Mouse (Mus musculus) neural tube, embryonic 11.5 days (tissue): ENCODE measurements around the gene Mettl11b. TPM values are rescaled to one million over a fixed set of nuclear protein-coding genes. Genes with fewer than 3 reads are reported as not detected.

Experiments used
- ATAC-seq: fragments of 200-750 bp; cut with Nextera tagmentation; 2 replicates; pipeline ENCODE4 v1.8.0; 2017; ENCODE audit warnings: moderate number of reproducible peaks, mild to moderate bottlenecking, moderate TSS enrichment, moderate library complexity; ENCODE audit not compliant: insufficient read depth, low FRiP score, low TSS enrichment
- DNase-seq: peaks from one replicate; pipeline ENCODE4 v3.0.0-alpha.2; 2015; ENCODE audit warnings: low spot score
- H3K27ac ChIP-seq: fragments of 300-500 bp; sonication (generic); 2 replicates; pipeline ENCODE4 v1.5.1; 2014; ENCODE audit warnings: low read depth, mild to moderate bottlenecking, low read length
- H3K27me3 ChIP-seq: fragments of 300-500 bp; sonication (generic); 2 replicates; pipeline ENCODE4 v1.6.1; 2014; ENCODE audit warnings: mild to moderate bottlenecking, low read length, mixed read lengths; ENCODE audit not compliant: control insufficient read depth, insufficient read depth
- H3K36me3 ChIP-seq: fragments of 300-500 bp; sonication (generic); 2 replicates; pipeline ENCODE4 v1.6.1; 2014; ENCODE audit warnings: mild to moderate bottlenecking, low read length, moderate library complexity, mixed read lengths; ENCODE audit not compliant: control insufficient read depth, insufficient read depth
- H3K4me1 ChIP-seq: fragments of 300-500 bp; sonication (generic); 2 replicates; pipeline ENCODE4 v1.6.1; 2014; ENCODE audit warnings: low read length, mixed read lengths; ENCODE audit not compliant: control insufficient read depth, insufficient read depth
- H3K4me2 ChIP-seq: fragments of 300-500 bp; sonication (generic); 2 replicates; pipeline ENCODE4 v1.6.1; 2014; ENCODE audit warnings: low read depth, mild to moderate bottlenecking, moderate library complexity
- H3K4me3 ChIP-seq: fragments of 300-500 bp; sonication (generic); 2 replicates; pipeline ENCODE4 v1.5.1; 2014; ENCODE audit warnings: low read depth, low read length
- H3K9ac ChIP-seq: fragments of 300-500 bp; sonication (generic); 2 replicates; pipeline ENCODE4 v1.6.1; 2014; ENCODE audit warnings: mild to moderate bottlenecking, low read length
- H3K9me3 ChIP-seq: fragments of 300-500 bp; sonication (generic); 2 replicates; pipeline ENCODE4 v1.6.1; 2016; ENCODE audit warnings: low read length; ENCODE audit not compliant: control insufficient read depth
- WGBS: fragments of 180-500 bp; shearing (Covaris S2); extraction: QIAGEN DNeasy Blood & Tissue Kit; methylation state at CpG from one replicate; pipeline ENCODE4 v1.1.7; 2014; 5-methylcytosine and 5-hydroxymethylcytosine counted together
- polyA plus RNA-seq: library from polyadenylated mRNA; unstranded; fragments of >200 nt; fragmentation: Nextera tagmentation; extraction: Ambion mirVana; gene quantifications from 2 replicates; pipeline ENCODE4 v1.2.1, GENCODE M21; 2014

The Mettl11b gene
- polyA plus RNA-seq, 1 experiment from 2014 or later, result not detected

GRCm38 (mm10) chr1:163662416-163662815, 62.6 kb downstream of the Mettl11b start:
- 90% methylated on average over 1 of the region's 1 CpGs for WGBS
- Histone ChIP-seq H3K9ac (no peak overlapping the region), H3K4me1 (no peaks in the 10 kb centered on the region), H3K36me3 (no peaks in the 10 kb centered on the region), H3K9me3 (no peaks in the 10 kb centered on the region), H3K27me3 (no peaks in the 10 kb centered on the region), H3K4me3 (no peak overlapping the region), H3K4me2 (no peak overlapping the region), H3K27ac (no peak overlapping the region)
- DNase-seq (no peak), ATAC-seq (no peak)

GRCm38 (mm10) chr1:163658535-163658928, 66.5 kb downstream of the Mettl11b start:
- no peaks in the 10 kb centered on the region for H3K4me1 ChIP-seq
- no peak overlapping the region for H3K4me3 ChIP-seq
- DNase-seq, result no peak
- H3K27me3 ChIP-seq, result no peaks in the 10 kb centered on the region
- no peak for ATAC-seq
- no peaks in the 10 kb centered on the region for H3K36me3 ChIP-seq
- no peaks in the 10 kb centered on the region for H3K9me3 ChIP-seq
- no peak overlapping the region for H3K4me2 ChIP-seq
- no peak overlapping the region for H3K9ac ChIP-seq
- no peak overlapping the region for H3K27ac ChIP-seq

GRCm38 (mm10) chr1:163657766-163658534, 67.1 kb downstream of the Mettl11b start:
- Histone ChIP-seq H3K4me3 (no peak overlapping the region), H3K27me3 (no peaks in the 10 kb centered on the region), H3K36me3 (no peaks in the 10 kb centered on the region), H3K27ac (no peak overlapping the region), H3K4me1 (no peaks in the 10 kb centered on the region), H3K9ac (no peak overlapping the region), H3K4me2 (no peak overlapping the region), H3K9me3 (no peaks in the 10 kb centered on the region)
- WGBS, result 60% methylated on average over 7 of the region's 7 CpGs
- no peak for ATAC-seq
- DNase-seq, result no peak

- H3K27me3 ChIP-seq, result no peaks in the 10 kb centered on the region
- WGBS, result 55% methylated on average over 2 of the region's 2 CpGs
- H3K9me3 ChIP-seq, result no peaks in the 10 kb centered on the region
- ATAC-seq (no peak), DNase-seq (no peak)
- H3K4me1 ChIP-seq, result no peaks in the 10 kb centered on the region
- H3K4me3 ChIP-seq, result no peak overlapping the region
- H3K4me2 ChIP-seq, result no peak overlapping the region
- H3K36me3 ChIP-seq, result no peaks in the 10 kb centered on the region
- H3K9ac ChIP-seq, result no peak overlapping the region
- no peak overlapping the region for H3K27ac ChIP-seq
Observed at GRCm38 (mm10) chr1:163657056-163657455, 68.0 kb downstream of the Mettl11b start.

- Histone ChIP-seq H3K4me1 (no peaks in the 10 kb centered on the region), H3K27me3 (no peaks in the 10 kb centered on the region), H3K9me3 (no peaks in the 10 kb centered on the region), H3K4me2 (no peak overlapping the region), H3K4me3 (no peak overlapping the region), H3K27ac (no peak overlapping the region), H3K36me3 (no peaks in the 10 kb centered on the region), H3K9ac (no peak overlapping the region)
- ATAC-seq (no peak), DNase-seq (no peak)
- 93% methylated on average over 5 of the region's 5 CpGs for WGBS
Observed at GRCm38 (mm10) chr1:163656432-163656831, 68.6 kb downstream of the Mettl11b start.

Other genes with a start within 250 kb of the Mettl11b start
- 68.1 and 68.7 TPM in 2 replicates for gene Kifap3, start 54.4 kb upstream of the Mettl11b start, polyA plus RNA-seq
- gene Scyl3, start 203.9 kb upstream of the Mettl11b start, polyA plus RNA-seq, result 17.8 and 20.8 TPM in 2 replicates